Mouse (Mus musculus): Measurements from ENCODE around the gene Rexo4.

Rexo4 gene

DNA sequence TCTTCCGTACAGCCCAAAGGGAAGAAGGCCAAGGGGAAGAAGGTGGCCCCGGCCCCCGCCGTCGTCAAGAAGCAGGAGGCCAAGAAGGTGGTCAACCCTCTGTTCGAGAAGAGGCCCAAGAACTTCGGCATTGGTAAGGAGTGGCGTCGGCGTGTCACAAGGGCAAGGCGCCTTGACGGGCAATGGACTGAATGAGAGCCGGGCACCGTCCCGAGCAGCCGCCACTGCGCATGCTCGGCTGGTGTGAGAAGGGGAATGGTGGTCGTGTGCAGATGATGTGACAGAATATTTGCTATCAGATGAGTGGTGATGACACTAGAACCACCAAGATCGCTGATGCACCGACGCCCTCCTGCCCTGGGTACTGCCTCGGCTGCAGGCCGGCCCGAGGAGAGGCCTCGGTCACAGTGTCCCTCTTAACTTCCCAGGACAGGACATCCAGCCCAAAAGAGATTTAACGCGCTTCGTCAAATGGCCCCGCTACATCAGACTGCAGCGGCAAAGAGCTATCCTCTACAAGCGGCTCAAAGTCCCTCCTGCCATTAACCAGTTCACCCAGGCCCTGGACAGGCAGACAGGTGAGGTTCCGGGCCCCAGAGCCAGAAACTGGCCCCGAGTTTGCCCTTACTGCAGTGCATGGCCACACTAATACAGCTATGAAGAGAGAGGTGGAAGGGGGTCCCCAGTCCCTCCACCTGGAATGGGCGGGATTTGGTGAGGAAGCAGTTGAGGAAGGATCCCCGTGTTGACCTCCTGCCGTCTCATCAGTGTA is 53.0 kb downstream of the Rexo4 start:
- in situ Hi-C loops (cut with MboI, MseI), result loop anchor here (25.0 kb wide), 1 partner anchor 1949 kb away; the partner anchor contains the start of gene Dph7

DNA sequence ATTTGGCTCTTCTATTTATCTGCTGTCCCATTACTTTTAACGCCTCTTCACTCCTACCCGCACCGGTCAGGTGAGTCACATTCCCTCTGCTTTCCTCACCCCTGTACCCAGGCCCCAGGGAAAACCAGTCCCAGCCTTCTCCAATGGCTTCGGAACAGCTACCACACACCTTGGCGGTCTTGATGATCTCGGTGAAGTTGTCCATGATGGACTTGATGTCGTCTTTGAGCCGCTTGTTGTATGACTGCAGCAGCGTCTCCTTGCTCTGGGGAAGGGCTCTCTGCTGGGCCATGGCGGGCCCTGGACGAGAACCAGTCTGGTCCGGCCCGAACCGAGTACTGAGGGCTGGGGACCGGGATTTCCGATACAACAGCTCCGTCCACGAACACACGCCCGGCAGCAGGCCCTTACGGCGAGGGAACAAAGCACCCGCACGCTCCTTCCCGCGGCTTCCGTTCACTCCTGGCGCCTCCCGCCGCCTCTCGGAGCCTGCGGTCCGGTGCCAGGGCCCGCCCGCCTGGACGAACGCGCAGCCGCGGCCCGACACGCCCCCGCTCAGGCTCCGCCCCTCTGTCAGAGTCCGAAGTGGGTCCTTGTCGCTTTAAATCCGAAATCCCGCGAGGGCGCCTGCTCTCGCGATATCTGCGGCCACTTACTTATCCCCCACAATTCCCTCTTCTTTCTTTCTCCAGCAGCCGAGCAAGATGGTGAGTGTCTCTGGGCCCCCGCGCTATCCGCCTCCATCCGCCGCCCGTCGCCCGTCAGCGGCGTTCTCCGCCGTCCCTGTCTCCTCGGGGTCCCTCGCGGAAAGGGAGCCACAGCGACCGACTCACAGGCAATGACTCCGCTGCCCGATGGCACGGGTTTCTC is 53.8 kb downstream of the Rexo4 start, which contains the start of the genes Med22 and Rpl7a:
Med22 (minus strand) TSS at position 554 of the 870 bp plus-strand sequence.
Rpl7a (plus strand) TSS at position 641 of the 870 bp plus-strand sequence.
- in situ Hi-C loops (cut with MboI, MseI), result loop anchor here (25.0 kb wide), 1 partner anchor 1948 kb away; the partner anchor contains the start of gene Dph7

DNA sequence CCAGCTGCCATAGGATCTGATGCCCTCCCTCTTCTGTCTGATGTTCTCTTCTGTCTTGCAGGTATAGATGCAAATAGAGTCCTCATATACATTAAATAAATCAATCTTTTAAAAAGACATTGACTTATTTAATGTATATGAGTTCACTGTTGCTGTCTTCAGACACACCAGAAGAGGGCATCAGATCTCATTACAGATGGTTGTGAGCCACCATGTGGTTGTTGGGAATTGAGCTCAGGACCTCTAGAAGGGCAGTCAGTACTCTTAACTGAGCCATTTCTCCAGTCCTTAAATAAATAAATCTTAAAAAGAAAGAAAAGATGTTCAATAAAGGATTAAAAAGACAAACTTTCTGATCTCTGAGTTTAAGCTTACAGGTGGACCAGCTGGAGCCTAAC is 54.8 kb downstream of the Rexo4 start:
- in situ Hi-C loops (cut with MboI, MseI), result loop anchor here (5.0 to 25.0 kb wide), 4 partner anchors 425 to 1947 kb away; partner anchors contain the start of genes Dph7, Rnf224, Sec16a and Slc34a3

DNA sequence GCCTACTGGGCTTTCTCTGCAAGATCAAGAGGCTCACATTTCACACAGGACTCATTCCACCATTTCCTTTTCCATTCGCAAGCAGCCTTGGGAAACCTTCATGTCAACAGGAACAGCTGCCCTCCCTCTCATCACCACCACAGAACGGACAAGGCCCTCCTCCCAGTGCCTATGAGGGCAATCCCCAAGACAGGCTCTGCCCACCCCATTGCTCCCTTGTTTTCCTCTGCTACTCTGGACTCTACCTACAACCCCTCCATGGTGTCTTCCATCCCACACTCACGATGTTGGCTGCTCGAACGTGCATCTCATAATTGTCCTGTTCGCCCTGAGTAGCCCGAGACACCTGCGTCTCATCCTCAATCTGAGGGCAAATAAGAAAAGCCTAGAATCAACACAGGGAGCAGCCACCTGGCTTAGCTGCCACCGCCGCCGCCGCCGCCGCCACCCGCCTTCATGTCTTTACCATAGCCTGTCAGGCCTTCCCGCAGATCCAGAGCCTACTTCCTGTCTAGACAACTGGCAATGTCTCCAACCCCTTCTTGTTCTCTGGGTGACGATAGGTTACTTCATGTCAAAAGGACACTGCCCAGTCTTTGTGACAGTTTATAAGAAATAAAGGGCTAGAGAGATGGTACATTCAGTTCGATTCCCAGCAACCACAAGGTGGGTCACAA is 55.3 kb downstream of the Rexo4 start:
- in situ Hi-C loops (cut with MboI, MseI), result loop anchor here (5.0 to 25.0 kb wide), 4 partner anchors 424 to 1947 kb away; partner anchors contain the start of genes Dph7, Rnf224, Sec16a and Slc34a3

DNA sequence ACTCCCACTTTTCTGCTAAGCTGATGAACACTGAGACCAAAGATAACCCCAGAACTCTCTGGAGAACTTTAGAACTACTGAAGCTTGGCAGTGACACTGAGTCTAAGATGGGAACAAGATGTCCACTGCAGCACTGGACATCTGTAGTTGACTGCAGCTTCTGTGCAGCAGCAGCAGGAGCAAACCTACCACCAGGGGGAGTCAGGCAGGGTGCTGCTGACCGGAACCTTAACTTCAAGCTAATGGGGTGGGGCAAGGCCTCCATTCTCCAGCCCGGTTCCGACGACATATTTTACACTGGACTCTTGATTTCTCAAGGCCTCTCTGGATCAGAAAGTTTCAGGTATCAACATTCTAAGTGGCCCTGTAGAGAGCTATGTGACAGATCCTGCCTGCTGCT is 57.1 kb downstream of the Rexo4 start:
- in situ Hi-C loops (cut with MboI, MseI), result loop anchor here (5.0 to 25.0 kb wide), 4 partner anchors 422 to 1945 kb away; partner anchors contain the start of genes Dph7, Rnf224, Sec16a and Slc34a3

DNA sequence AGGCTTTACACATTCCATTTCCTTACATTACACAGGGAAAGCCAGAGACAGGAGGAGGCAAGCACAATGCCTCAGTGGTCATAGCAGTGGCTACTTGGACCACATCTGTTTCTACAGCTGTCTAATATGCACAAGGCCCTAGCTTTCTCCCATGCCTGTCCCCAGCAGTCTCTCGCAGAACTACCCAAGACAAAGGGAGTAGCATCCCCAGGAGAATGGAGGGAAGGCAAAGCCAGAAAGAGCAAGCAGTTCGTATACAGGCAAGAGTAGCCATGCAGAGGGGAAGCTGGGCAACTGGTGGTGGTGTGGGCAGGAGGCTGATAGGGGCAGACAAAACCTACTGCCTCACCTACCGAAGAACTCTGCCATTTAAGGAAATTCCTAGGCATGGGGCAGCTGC is 57.8 kb downstream of the Rexo4 start:
- in situ Hi-C loops (cut with MboI, MseI), result loop anchor here (5.0 to 25.0 kb wide), 4 partner anchors 422 to 1944 kb away; partner anchors contain the start of genes Dph7, Rnf224, Sec16a and Slc34a3

DNA sequence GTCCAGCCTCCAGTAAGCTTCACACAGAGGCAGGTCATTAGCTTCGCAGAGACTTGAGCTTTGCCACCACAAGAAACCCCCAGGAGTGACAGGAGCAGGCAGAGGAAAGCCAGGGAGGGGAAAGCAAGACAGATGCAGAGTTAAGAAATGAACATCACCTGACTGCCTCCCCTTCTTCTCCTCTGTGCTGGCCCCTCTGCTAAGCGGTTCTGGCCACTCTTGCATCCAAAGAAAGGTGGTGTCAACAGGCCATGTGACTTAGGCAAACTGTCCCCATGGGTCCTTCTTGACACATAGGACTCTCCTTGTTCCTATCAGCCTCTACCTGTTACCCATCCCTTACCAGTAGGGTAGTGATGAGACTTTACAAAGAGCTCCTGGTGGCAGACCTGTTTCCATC is 58.2 kb downstream of the Rexo4 start:
- in situ Hi-C loops (cut with MboI, MseI), result loop anchor here (5.0 to 25.0 kb wide), 4 partner anchors 421 to 1944 kb away; partner anchors contain the start of genes Dph7, Rnf224, Sec16a and Slc34a3
